Mouse (Mus musculus) E14TG2a.4 (cell line): ENCODE measurements around the gene Pidd1.

Experiments used
- CTCF ChIP-seq: conservative IDR thresholded peaks from 2 replicates; pipeline ENCODE4 v1.5.1; 2014; ENCODE audit warnings: low read length
- NANOG ChIP-seq: IDR thresholded peaks from 2 replicates; pipeline ENCODE4 v1.6.1; 2014; ENCODE audit warnings: borderline replicate concordance, low read length, mixed read lengths

- TF ChIP-seq CTCF (no peak), NANOG (no peak)
Observed at GRCm38 (mm10) chr7:141460391-141461113, 16.7 kb upstream of the Pidd1 start, which contains the start of gene Cracr2b.
